Mouse (Mus musculus): ENCODE results near the gene Gypa.

Gene Gypa

DNA sequence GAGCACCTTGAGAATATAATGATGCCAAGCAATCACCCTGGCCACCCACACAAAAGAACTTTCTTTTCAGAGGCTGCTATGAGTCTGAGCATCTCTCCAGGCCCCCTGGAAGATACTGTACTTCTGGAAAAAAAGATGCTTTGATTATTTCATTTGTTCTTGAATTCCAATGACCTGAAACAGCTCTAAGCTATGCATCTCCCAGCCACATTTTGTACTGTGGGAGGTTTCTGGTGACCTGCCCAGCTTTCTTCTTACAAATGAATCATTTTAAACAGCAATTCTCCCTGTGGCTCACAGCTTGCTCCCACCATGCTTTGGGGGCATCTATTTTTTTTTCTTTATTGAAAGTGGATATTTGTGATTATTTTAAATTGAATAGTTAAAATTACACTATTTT, 56.9 kb downstream of the Gypa start:
- DNase-seq: no peak

GRCm38 (mm10) chr8:80551303-80551702, 57.7 kb downstream of the Gypa start:
- no peak for DNase-seq

- DNase-seq: no peak
These were observed 61.4 kb downstream of the Gypa start for GRCm38 (mm10) chr8:80554991-80555390.
